Mouse (Mus musculus) liver, embryonic 11.5 days (tissue): ENCODE data around the gene Pcsk5. TPM values are rescaled to one million over a fixed set of nuclear protein-coding genes. Genes with fewer than 3 reads are reported as not detected.

Source experiments
- ATAC-seq: fragments of 200-750 bp; cut with Nextera tagmentation; replicated peaks from 2 replicates; pipeline ENCODE4 v1.8.0; 2017; ENCODE audit warnings: moderate number of reproducible peaks, mild to moderate bottlenecking, moderate TSS enrichment, moderate library complexity; ENCODE audit not compliant: low FRiP score
- DNase-seq: peaks from one replicate; pipeline ENCODE4 v3.0.0-alpha.2; 2017; ENCODE audit warnings: low spot score
- H3K27ac ChIP-seq: fragments of 300-500 bp; sonication (generic); 2 replicates; pipeline ENCODE4 v1.5.1; 2014; ENCODE audit warnings: mild to moderate bottlenecking, low read depth, low read length, control low read depth
- H3K27me3 ChIP-seq: fragments of 300-500 bp; sonication (generic); replicated peaks from 2 replicates; pipeline ENCODE4 v1.6.1; 2014; ENCODE audit warnings: low read length, mixed read lengths; ENCODE audit not compliant: control insufficient read depth, insufficient read depth
- H3K36me3 ChIP-seq: fragments of 300-500 bp; sonication (generic); 2 replicates; pipeline ENCODE4 v1.6.1; 2014; ENCODE audit warnings: mild to moderate bottlenecking, low read length, moderate library complexity, mixed read lengths; ENCODE audit not compliant: control insufficient read depth, insufficient read depth
- H3K4me1 ChIP-seq: fragments of 300-500 bp; sonication (generic); replicated peaks from 2 replicates; pipeline ENCODE4 v1.6.1; 2014; ENCODE audit warnings: low read length, mixed read lengths; ENCODE audit not compliant: control insufficient read depth, insufficient read depth
- H3K4me2 ChIP-seq: fragments of 300-500 bp; sonication (generic); 2 replicates; pipeline ENCODE4 v1.6.1; 2014; ENCODE audit warnings: mild to moderate bottlenecking, control low read depth, moderate library complexity
- H3K4me3 ChIP-seq: fragments of 300-500 bp; sonication (generic); 2 replicates; pipeline ENCODE4 v1.5.1; 2014; ENCODE audit warnings: low read depth, low read length, control low read depth
- H3K9ac ChIP-seq: fragments of 300-500 bp; sonication (generic); 2 replicates; pipeline ENCODE4 v1.6.1; 2014; ENCODE audit warnings: low read depth, low read length, control low read depth
- H3K9me3 ChIP-seq: fragments of 300-500 bp; sonication (generic); 2 replicates; pipeline ENCODE4 v1.6.1; 2016; ENCODE audit warnings: low read length, inconsistent platforms, mixed read lengths; ENCODE audit not compliant: control insufficient read depth
- WGBS: fragments of 180-500 bp; shearing (Covaris S2); extraction: QIAGEN DNeasy Blood & Tissue Kit; methylation state at CpG from one replicate; pipeline ENCODE4 v1.1.7; 2014; 5-methylcytosine and 5-hydroxymethylcytosine counted together
- polyA plus RNA-seq: library from polyadenylated mRNA; unstranded; fragments of >200 nt; fragmentation: Nextera tagmentation; extraction: Ambion mirVana; gene quantifications from 2 replicates; pipeline ENCODE4 v1.2.1, GENCODE M21; 2014

Gene Pcsk5
- polyA plus RNA-seq, 1 experiment from 2014 or later: 4.8 TPM

DNA sequence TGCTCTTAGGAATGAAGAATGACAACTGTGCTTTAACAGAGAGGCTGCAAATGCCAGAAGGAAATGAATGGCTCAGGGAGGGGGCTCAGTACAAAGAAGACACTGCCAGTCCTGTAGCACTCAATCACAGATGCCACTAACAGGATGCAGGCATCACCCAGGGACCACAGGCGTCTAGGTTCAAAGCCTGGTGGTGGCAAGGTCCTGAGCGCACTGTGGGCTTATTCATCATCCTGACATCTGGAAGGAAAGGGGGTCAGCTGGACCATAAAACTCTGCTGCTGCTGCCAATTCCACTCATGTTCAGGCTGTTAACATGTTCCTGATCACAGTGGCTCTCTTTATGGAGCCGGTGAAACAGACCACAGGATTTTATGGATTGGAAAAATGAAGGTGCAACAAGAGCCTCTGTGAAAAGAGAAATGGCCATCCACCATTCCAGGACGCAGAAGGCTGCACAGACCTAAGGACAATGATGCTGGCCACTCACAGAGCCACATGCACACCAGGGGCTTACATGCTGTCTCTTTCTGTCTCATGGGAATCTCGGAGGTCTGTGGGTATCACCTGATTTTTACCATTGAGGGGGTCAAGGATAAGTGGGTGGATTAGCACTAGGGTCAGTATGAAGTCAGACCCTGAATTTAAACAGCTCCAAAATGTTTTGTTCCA, 186.5 kb downstream of the Pcsk5 start:
- WGBS: 52% methylated on average over 5 of the region's 5 CpGs

DNA sequence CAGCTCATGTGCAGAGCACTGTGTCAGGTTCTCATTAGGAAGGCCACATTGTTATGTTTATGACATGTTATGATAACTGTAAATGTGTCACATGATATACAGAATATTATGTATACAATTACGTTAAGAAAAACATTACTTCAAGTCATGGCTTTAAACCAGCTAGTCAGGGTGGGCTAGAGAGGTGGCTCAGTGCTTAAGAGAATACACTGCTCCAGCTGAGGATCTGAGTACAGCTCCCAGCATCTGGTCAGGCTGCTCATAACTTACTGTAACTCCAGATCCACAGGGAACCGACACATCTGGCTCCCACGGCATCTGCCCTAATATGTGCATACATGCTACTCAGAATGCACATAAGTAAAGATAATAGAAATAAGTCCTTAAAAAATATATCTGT, 187.5 kb downstream of the Pcsk5 start:
- Histone ChIP-seq H3K9ac (no peak overlapping the region), H3K9me3 (no peaks in the 10 kb centered on the region), H3K36me3 (no peaks in the 10 kb centered on the region), H3K27me3 (no peaks in the 10 kb centered on the region), H3K4me2 (no peak overlapping the region), H3K4me3 (no peak overlapping the region), H3K4me1 (no peaks in the 10 kb centered on the region), H3K27ac (no peak overlapping the region)
- ATAC-seq (no peak), DNase-seq (no peak)
- WGBS: 77% methylated on average over 3 of the region's 3 CpGs

More for the DNA sequence above, 186.5 kb downstream of the Pcsk5 start:
- Histone ChIP-seq H3K36me3 (no peaks in the 10 kb centered on the region), H3K4me3 (no peak overlapping the region), H3K27me3 (no peaks in the 10 kb centered on the region), H3K9ac (no peak overlapping the region), H3K27ac (no peak overlapping the region), H3K4me2 (no peak overlapping the region), H3K9me3 (no peaks in the 10 kb centered on the region), H3K4me1 (no peaks in the 10 kb centered on the region)
- no peak for DNase-seq
- ATAC-seq: no peak

DNA sequence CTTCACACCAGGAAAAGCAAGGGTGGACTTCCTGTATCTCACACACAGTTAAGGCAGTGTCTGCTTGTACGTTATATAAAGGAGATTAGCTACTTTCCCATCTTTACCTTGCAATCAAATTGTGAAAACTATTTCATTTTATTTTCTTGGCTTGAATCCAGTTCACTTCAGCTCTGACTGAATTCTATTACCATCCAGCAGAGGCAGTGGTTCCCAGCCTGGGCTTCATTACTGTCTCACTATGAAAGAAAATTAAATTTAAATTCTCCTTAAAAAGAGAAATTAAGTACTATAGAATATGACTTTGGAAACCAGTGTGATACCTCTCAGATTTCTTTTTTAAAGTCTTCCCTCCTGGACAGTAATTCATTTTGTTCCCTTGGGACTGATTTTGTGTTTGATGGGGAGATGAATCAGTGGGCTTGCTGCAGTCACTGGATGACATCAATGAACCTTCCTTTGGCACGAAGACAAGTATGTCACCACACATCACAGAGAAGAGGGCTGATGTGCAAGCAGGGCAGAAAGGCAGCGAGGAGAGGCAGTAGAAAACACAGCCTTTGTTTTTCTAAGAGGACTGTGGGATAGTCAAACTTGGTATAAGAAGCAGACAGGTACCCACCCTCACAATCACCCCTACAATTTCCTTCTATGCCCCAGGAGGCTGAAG, 194.2 kb downstream of the Pcsk5 start:
- Histone ChIP-seq H3K36me3 (no peaks in the 10 kb centered on the region), H3K4me2 (no peak overlapping the region), H3K27ac (no peak overlapping the region), H3K9ac (no peak overlapping the region), H3K27me3 (no peaks in the 10 kb centered on the region), H3K4me1 (no peaks in the 10 kb centered on the region), H3K9me3 (no peaks in the 10 kb centered on the region), H3K4me3 (no peak overlapping the region)
- ATAC-seq: no peak
- no peak for DNase-seq
- WGBS: 64% methylated on average over 3 of the region's 3 CpGs

DNA sequence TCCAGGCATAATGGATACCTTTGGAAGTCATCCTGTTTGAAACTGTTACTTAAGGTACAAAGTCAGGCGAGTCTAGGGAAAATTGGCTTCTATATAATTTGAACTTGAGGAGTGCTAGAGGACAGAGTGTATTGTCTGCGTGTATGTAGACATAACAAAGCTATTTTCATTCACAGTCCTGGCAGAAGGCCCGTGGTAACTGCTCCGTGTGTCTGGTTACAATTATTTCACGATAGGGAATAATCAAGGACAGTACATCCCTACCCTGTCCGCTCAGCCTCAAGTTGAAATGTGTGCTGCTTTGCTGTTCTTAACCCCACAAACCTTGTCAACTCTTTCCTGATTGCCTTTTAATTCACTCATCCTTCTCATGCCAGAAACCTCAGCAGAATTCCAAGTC, 201.4 kb downstream of the Pcsk5 start:
- Histone ChIP-seq H3K4me1 (no peaks in the 10 kb centered on the region), H3K9ac (no peak overlapping the region)
- ATAC-seq: no peak

DNA sequence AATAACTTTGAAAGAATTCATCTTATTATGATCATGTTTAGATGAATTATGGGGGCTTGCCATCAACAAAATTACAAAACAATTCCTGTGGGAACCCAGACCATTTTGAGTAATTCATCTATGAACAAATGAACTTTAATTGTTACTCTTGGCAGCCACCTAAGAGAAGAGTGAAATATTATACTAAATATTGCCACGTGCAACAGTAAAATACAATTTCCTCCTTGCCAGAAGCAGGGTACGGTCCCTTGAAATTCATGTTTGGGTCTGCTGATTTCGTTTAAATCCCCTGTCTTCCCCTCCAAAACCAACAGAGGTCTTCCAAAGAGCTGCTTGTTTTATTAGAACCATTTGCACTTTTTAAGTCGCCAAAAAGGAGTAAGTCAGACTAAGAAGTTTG, 221.8 kb downstream of the Pcsk5 start:
- no peaks in the 10 kb centered on the region for H3K4me1 ChIP-seq
- H3K9ac ChIP-seq: no peak overlapping the region
- ATAC-seq (no peak), DNase-seq (no peak)
- H3K4me3 ChIP-seq: no peak overlapping the region
- H3K9me3 ChIP-seq: no peaks in the 10 kb centered on the region
- no peaks in the 10 kb centered on the region for H3K36me3 ChIP-seq
- no peaks in the 10 kb centered on the region for H3K27me3 ChIP-seq
- H3K4me2 ChIP-seq: no peak overlapping the region
- H3K27ac ChIP-seq: no peak overlapping the region
- WGBS: 79% methylated on average over 4 of the region's 4 CpGs

More for the DNA sequence above, 201.4 kb downstream of the Pcsk5 start:
- DNase-seq: no peak
- Histone ChIP-seq H3K4me2 (no peak overlapping the region), H3K36me3 (no peaks in the 10 kb centered on the region), H3K4me3 (no peak overlapping the region), H3K27me3 (no peaks in the 10 kb centered on the region), H3K9me3 (no peaks in the 10 kb centered on the region), H3K27ac (no peak overlapping the region)
- 81% methylated on average over 6 of the region's 6 CpGs for WGBS

DNA sequence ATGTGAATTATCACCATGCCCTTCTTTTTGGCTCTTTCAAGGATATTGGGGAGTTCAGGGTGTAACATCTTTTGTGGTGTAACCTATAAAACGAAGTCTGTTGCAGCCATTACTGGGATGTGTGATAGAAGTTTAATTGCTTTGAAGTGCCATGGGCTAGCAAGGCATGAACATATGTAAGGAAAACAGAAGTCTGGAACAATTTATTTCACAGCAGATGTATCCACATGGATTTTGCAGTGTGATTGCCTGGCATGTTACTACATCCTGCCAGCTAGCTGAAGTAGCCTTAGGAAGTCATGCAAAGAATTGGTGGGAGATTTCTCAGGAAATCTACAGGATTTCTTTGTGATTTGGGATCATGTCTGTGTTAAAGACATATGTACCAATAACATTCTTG, 230.9 kb downstream of the Pcsk5 start:
- Histone ChIP-seq H3K4me3 (no peak overlapping the region), H3K9ac (no peak overlapping the region), H3K27ac (no peak overlapping the region), H3K27me3 (no peaks in the 10 kb centered on the region), H3K9me3 (no peaks in the 10 kb centered on the region), H3K36me3 (no peaks in the 10 kb centered on the region), H3K4me2 (no peak overlapping the region), H3K4me1 (no peaks in the 10 kb centered on the region)
- WGBS: 69% methylated on average over 1 of the region's 1 CpGs
- no peak for DNase-seq
- no peak for ATAC-seq

DNA sequence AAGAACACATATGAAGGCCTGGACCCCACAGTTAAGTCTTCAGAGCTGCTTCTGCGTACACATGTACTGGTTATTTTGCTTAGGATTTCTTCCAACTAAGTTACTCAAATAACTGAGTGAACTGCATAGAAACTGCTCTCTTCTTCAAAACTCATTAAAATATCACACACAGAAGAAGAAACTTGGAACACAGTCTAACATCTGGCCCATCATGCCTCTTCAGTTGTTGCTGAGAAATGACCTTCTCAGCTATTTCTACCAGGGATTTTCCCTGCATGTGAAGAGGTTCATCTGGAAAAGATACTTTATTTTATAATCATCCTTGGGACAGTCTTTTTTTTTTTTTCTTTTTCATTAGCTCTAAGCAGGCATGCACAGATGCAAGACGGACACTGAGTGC, 231.3 kb downstream of the Pcsk5 start:
- Histone ChIP-seq H3K36me3 (no peaks in the 10 kb centered on the region), H3K27me3 (no peaks in the 10 kb centered on the region), H3K9me3 (no peaks in the 10 kb centered on the region), H3K4me1 (no peaks in the 10 kb centered on the region), H3K4me2 (no peak overlapping the region), H3K27ac (no peak overlapping the region), H3K4me3 (no peak overlapping the region), H3K9ac (no peak overlapping the region)
- DNase-seq: no peak
- WGBS: 78% methylated on average over 2 of the region's 2 CpGs
- ATAC-seq: no peak

DNA sequence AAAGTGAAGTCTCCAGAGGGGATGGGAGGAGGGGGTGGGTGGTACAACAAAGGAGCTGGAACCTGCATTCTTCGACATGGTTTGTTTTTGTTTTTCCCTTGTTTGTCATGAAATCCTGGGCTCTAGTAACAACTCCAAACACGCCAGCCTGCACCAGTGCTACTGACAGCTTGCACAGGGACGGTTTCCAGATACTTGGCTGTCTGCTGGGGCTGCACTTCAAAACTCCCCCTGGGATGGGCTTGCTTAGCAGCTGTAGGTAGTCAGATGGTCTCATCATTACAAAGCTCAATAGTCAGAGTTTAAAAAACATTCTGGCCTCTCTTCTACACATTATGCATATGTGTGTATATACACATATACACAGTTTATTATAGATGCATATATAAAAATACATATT, 234.1 kb downstream of the Pcsk5 start:
- 60% methylated on average over 3 of the region's 3 CpGs for WGBS
- H3K36me3 ChIP-seq: no peaks in the 10 kb centered on the region
- no peaks in the 10 kb centered on the region for H3K27me3 ChIP-seq
- H3K4me3 ChIP-seq: no peak overlapping the region
- DNase-seq (no peak), ATAC-seq (no peak)
- no peaks in the 10 kb centered on the region for H3K4me1 ChIP-seq
- H3K27ac ChIP-seq: no peak overlapping the region
- H3K4me2 ChIP-seq: no peak overlapping the region
- H3K9ac ChIP-seq: no peak overlapping the region
- no peaks in the 10 kb centered on the region for H3K9me3 ChIP-seq

DNA sequence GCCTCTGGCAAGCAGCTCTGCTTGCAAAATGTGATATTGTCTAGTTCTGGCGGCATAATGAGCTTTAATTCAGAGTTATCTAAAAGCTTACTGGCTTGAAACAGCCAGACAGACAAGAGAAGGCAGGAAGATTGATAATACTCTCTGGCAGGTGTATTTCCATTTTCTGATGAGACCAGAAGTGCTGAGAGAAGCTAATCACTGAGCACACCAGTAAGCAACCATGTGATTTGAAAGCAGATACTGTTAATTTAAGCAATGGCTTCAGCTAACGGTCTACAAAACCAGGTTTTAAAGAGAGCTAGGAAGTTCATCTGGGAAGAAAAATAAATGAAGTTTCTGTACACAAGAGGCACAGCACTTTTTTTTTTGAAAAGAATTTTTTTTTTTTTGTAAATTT, 237.1 kb downstream of the Pcsk5 start:
- Histone ChIP-seq H3K4me1 (no peaks in the 10 kb centered on the region), H3K27ac (no peak overlapping the region), H3K36me3 (no peaks in the 10 kb centered on the region), H3K9me3 (no peaks in the 10 kb centered on the region), H3K9ac (no peak overlapping the region), H3K27me3 (no peaks in the 10 kb centered on the region), H3K4me3 (no peak overlapping the region), H3K4me2 (no peak overlapping the region)
- WGBS: 75% methylated on average over 2 of the region's 2 CpGs
- ATAC-seq: no peak
- no peak for DNase-seq
